Mouse (Mus musculus): ENCODE data around the gene Fam71e1. TPM values are rescaled to one million over a fixed set of nuclear protein-coding genes. Genes with fewer than 3 reads are reported as not detected.

Gene Fam71e1
- polyA plus RNA-seq, 1 experiment, result 12.2 TPM

- H3K4me3 ChIP-seq (ENCODE audit: insufficient read depth, low read depth, low read length), result no peak overlapping the region
- no peak overlapping the region for H3K27ac ChIP-seq (ENCODE audit: insufficient read depth, low read depth, low read length)
- H3K36me3 ChIP-seq (ENCODE audit: control insufficient read depth, insufficient read depth, low read length), result no peaks in the 10 kb centered on the region
- 64% methylated on average over 7 of the region's 7 CpGs for WGBS
- TF ChIP-seq POLR2A (IDR thresholded peaks at IDR 0.05; ENCODE audit: low read depth, low read length) (no peak), CTCF (conservative IDR thresholded peaks at IDR 0.05; ENCODE audit: insufficient read depth, insufficient read length, low read depth, low read length) (no peak)
- no peaks in the 10 kb centered on the region for H3K4me1 ChIP-seq (ENCODE audit: control insufficient read depth, insufficient read depth, low read length)
- H3K27me3 ChIP-seq (replicated peaks; ENCODE audit: control insufficient read depth, insufficient read depth, low read length), result no peaks in the 10 kb centered on the region
- DNase-seq, result no peak
These were observed 40.6 kb downstream of the Fam71e1 start for GRCm38 (mm10) chr7:44537009-44537408.

GRCm38 (mm10) chr7:44537496-44537895 is 41.1 kb downstream of the Fam71e1 start:
- no peak for DNase-seq
- Histone ChIP-seq H3K36me3 (ENCODE audit: control insufficient read depth, insufficient read depth, low read length) (no peaks in the 10 kb centered on the region), H3K4me1 (ENCODE audit: control insufficient read depth, insufficient read depth, low read length) (no peaks in the 10 kb centered on the region), H3K27me3 (replicated peaks; ENCODE audit: control insufficient read depth, insufficient read depth, low read length) (no peaks in the 10 kb centered on the region), H3K27ac (ENCODE audit: insufficient read depth, low read depth, low read length) (no peak overlapping the region), H3K4me3 (ENCODE audit: insufficient read depth, low read depth, low read length) (no peak overlapping the region)
- 90% methylated on average over 13 of the region's 13 CpGs for WGBS
- TF ChIP-seq CTCF (conservative IDR thresholded peaks at IDR 0.05; ENCODE audit: insufficient read depth, insufficient read length, low read depth, low read length), result no peak
- TF ChIP-seq POLR2A (IDR thresholded peaks at IDR 0.05; ENCODE audit: low read depth, low read length), result no peak

- H3K27me3 ChIP-seq (replicated peaks; ENCODE audit: control insufficient read depth, insufficient read depth, low read length), result no peaks in the 10 kb centered on the region
- WGBS, result 93% methylated on average over 41 of the region's 41 CpGs
- H3K27ac ChIP-seq (ENCODE audit: insufficient read depth, low read depth, low read length), result no peak overlapping the region
- TF ChIP-seq CTCF (conservative IDR thresholded peaks at IDR 0.05; ENCODE audit: insufficient read depth, insufficient read length, low read depth, low read length) (no peak), POLR2A (IDR thresholded peaks at IDR 0.05; ENCODE audit: low read depth, low read length) (no peak)
- no peaks in the 10 kb centered on the region for H3K36me3 ChIP-seq (ENCODE audit: control insufficient read depth, insufficient read depth, low read length)
- H3K4me3 ChIP-seq (ENCODE audit: insufficient read depth, low read depth, low read length), result no peak overlapping the region
- H3K4me1 ChIP-seq (ENCODE audit: control insufficient read depth, insufficient read depth, low read length), result no peaks in the 10 kb centered on the region
- DNase-seq, result no peak
These were observed 42.6 kb downstream of the Fam71e1 start for GRCm38 (mm10) chr7:44538756-44539624.

- TF ChIP-seq POLR2A (IDR thresholded peaks at IDR 0.05; ENCODE audit: low read depth, low read length), result no peak
- TF ChIP-seq CTCF (conservative IDR thresholded peaks at IDR 0.05; ENCODE audit: insufficient read depth, insufficient read length, low read depth, low read length), result no peak
- H3K27me3 ChIP-seq (replicated peaks; ENCODE audit: control insufficient read depth, insufficient read depth, low read length), result no peaks in the 10 kb centered on the region
- 94% methylated on average over 11 of the region's 11 CpGs for WGBS
- no peak overlapping the region for H3K27ac ChIP-seq (ENCODE audit: insufficient read depth, low read depth, low read length)
- no peaks in the 10 kb centered on the region for H3K4me1 ChIP-seq (ENCODE audit: control insufficient read depth, insufficient read depth, low read length)
- DNase-seq, result no peak
- H3K4me3 ChIP-seq (ENCODE audit: insufficient read depth, low read depth, low read length), result no peak overlapping the region
- H3K36me3 ChIP-seq (ENCODE audit: control insufficient read depth, insufficient read depth, low read length), result no peaks in the 10 kb centered on the region
These were observed 46.2 kb downstream of the Fam71e1 start for GRCm38 (mm10) chr7:44542555-44542954.

- 79% methylated on average over 12 of the region's 12 CpGs for WGBS
- Histone ChIP-seq H3K36me3 (ENCODE audit: control insufficient read depth, insufficient read depth, low read length) (no peaks in the 10 kb centered on the region), H3K4me3 (ENCODE audit: insufficient read depth, low read depth, low read length) (no peak overlapping the region), H3K27me3 (replicated peaks; ENCODE audit: control insufficient read depth, insufficient read depth, low read length) (no peaks in the 10 kb centered on the region), H3K4me1 (ENCODE audit: control insufficient read depth, insufficient read depth, low read length) (no peaks in the 10 kb centered on the region), H3K27ac (ENCODE audit: insufficient read depth, low read depth, low read length) (no peak overlapping the region)
- no peak for DNase-seq
- TF ChIP-seq CTCF (conservative IDR thresholded peaks at IDR 0.05; ENCODE audit: insufficient read depth, insufficient read length, low read depth, low read length), result no peak
- no peak for TF ChIP-seq POLR2A (IDR thresholded peaks at IDR 0.05; ENCODE audit: low read depth, low read length)
These were observed 46.7 kb downstream of the Fam71e1 start for GRCm38 (mm10) chr7:44543071-44543470.

GRCm38 (mm10) chr7:44546274-44546673 is 49.9 kb downstream of the Fam71e1 start:
- Histone ChIP-seq H3K27ac (ENCODE audit: insufficient read depth, low read depth, low read length) (no peak overlapping the region), H3K27me3 (replicated peaks; ENCODE audit: control insufficient read depth, insufficient read depth, low read length) (no peaks in the 10 kb centered on the region), H3K36me3 (ENCODE audit: control insufficient read depth, insufficient read depth, low read length) (peaks cover 2% of the 10 kb centered on the region), H3K4me3 (ENCODE audit: insufficient read depth, low read depth, low read length) (no peak overlapping the region), H3K4me1 (ENCODE audit: control insufficient read depth, insufficient read depth, low read length) (no peaks in the 10 kb centered on the region)
- 96% methylated on average over 3 of the region's 3 CpGs for WGBS
- TF ChIP-seq CTCF (conservative IDR thresholded peaks at IDR 0.05; ENCODE audit: insufficient read depth, insufficient read length, low read depth, low read length) (no peak), POLR2A (IDR thresholded peaks at IDR 0.05; ENCODE audit: low read depth, low read length) (no peak)
- DNase-seq, result no peak

- Histone ChIP-seq H3K4me1 (ENCODE audit: control insufficient read depth, insufficient read depth, low read length) (no peaks in the 10 kb centered on the region), H3K36me3 (ENCODE audit: control insufficient read depth, insufficient read depth, low read length) (peaks cover 6% of the 10 kb centered on the region), H3K27ac (ENCODE audit: insufficient read depth, low read depth, low read length) (no peak overlapping the region), H3K27me3 (replicated peaks; ENCODE audit: control insufficient read depth, insufficient read depth, low read length) (no peaks in the 10 kb centered on the region), H3K4me3 (ENCODE audit: insufficient read depth, low read depth, low read length) (no peak overlapping the region)
- 92% methylated on average over 13 of the region's 13 CpGs for WGBS
- TF ChIP-seq POLR2A (IDR thresholded peaks at IDR 0.05; ENCODE audit: low read depth, low read length), result no peak
- no peak for TF ChIP-seq CTCF (conservative IDR thresholded peaks at IDR 0.05; ENCODE audit: insufficient read depth, insufficient read length, low read depth, low read length)
- DNase-seq, result no peak
These were observed 50.7 kb downstream of the Fam71e1 start for GRCm38 (mm10) chr7:44547041-44547440.

All from kidney, adult 2 months (tissue).